Mouse (Mus musculus): ENCODE results near the gene Arrdc2. TPM values are rescaled to one million over a fixed set of nuclear protein-coding genes. Genes with fewer than 3 reads are reported as not detected.

Arrdc2 gene
- polyA plus RNA-seq, 1 experiment from 2014 or later, result 8.0 TPM

DNA sequence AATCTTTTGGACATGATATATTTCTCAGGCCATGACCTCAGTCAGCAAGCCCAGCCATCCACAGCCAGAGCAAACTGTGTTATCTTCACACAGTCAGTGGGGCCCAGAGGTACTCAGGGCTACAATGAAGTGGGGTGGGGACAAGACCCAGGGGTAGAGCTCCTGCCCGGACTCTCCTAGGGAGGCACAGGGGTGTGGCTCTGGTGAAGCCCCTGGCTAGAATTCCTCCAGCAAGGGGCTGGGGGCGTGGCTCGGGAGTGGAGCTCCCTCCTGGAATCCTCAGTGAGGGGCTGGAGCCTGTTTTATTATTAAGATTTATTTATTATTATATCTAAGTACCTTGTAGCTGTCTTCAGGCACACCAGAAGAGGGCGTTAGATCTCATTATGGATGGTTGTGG, 36.9 kb upstream of the Arrdc2 start:
- ATAC-seq (ENCODE audit: low FRiP score), result no peak
- Histone ChIP-seq H3K4me3 (ENCODE audit: low read depth, low read length) (no peak overlapping the region), H3K4me1 (ENCODE audit: control insufficient read depth, insufficient read depth, low read length) (peaks cover 4% of the 10 kb centered on the region), H3K27me3 (ENCODE audit: control insufficient read depth, insufficient read depth, low read length) (no peaks in the 10 kb centered on the region), H3K9ac (ENCODE audit: low read length) (no peak overlapping the region), H3K9me3 (ENCODE audit: control insufficient read depth, low read length) (no peaks in the 10 kb centered on the region), H3K36me3 (ENCODE audit: control insufficient read depth, insufficient read depth, low read length) (no peaks in the 10 kb centered on the region), H3K27ac (ENCODE audit: low read depth, low read length) (no peak overlapping the region), H3K4me2 (no peak overlapping the region)
- peak; percentile 8 for DNase-seq (ENCODE audit: low spot score, missing footprints)
- 73% methylated on average over 4 of the region's 4 CpGs for WGBS

GRCm38 (mm10) chr8:70874441-70874840, 34.9 kb upstream of the Arrdc2 start:
- Histone ChIP-seq H3K4me1 (ENCODE audit: control insufficient read depth, insufficient read depth, low read length) (peaks cover 4% of the 10 kb centered on the region), H3K4me2 (no peak overlapping the region), H3K36me3 (ENCODE audit: control insufficient read depth, insufficient read depth, low read length) (no peaks in the 10 kb centered on the region), H3K9ac (ENCODE audit: low read length) (peak overlapping the region; percentile 54), H3K27ac (ENCODE audit: low read depth, low read length) (no peak overlapping the region), H3K27me3 (ENCODE audit: control insufficient read depth, insufficient read depth, low read length) (no peaks in the 10 kb centered on the region), H3K9me3 (ENCODE audit: control insufficient read depth, low read length) (no peaks in the 10 kb centered on the region), H3K4me3 (ENCODE audit: low read depth, low read length) (no peak overlapping the region)
- no peak for DNase-seq (ENCODE audit: low spot score, missing footprints)
- ATAC-seq (ENCODE audit: low FRiP score), result no peak
- WGBS, result 90% methylated on average over 13 of the region's 13 CpGs

DNA sequence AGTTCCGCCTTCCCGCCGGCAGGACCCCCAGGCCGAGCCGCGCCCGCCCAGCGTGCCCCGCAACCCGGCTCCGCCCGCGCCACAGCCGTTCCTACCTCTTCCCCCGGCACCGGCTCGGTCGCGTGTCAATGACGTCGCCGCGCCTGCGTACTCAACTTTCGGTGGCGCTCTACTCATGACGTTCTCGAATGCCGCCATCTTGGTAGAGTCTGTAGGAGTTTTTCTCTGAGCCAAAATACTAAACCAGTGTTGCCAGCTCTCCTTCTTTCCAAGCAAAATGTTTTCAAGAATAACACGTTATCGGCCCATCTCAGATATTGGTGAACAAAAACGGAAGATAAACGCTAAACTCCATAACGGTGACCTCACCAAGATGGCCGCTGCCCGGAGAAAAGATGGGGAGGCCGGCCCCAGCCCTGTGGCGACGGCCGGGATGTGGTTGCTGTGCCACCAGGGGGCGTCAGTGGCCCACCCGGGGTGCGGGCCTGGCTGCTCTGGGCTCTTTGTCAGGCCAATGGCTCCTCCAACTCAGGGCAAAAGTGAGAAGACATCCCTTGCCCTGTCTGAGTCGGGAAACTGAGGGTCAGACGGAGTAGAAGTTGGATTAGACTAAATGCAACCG, 34.0 kb upstream of the Arrdc2 start, which contains the start of gene Ccdc124:
Gene Ccdc124 (minus strand): TSS at position 572 of the 622 bp plus-strand sequence.
- Histone ChIP-seq H3K36me3 (ENCODE audit: control insufficient read depth, insufficient read depth, low read length) (no peaks in the 10 kb centered on the region), H3K9me3 (ENCODE audit: control insufficient read depth, low read length) (no peaks in the 10 kb centered on the region), H3K4me3 (ENCODE audit: low read depth, low read length) (peak within 1 kb of the TSS; percentile 50), H3K27me3 (ENCODE audit: control insufficient read depth, insufficient read depth, low read length) (no peaks in the 10 kb centered on the region), H3K4me1 (ENCODE audit: control insufficient read depth, insufficient read depth, low read length) (peaks cover 10% of the 10 kb centered on the region), H3K9ac (ENCODE audit: low read length) (peak within 1 kb of the TSS; percentile 54), H3K4me2 (peak within 1 kb of the TSS; percentile 66), H3K27ac (ENCODE audit: low read depth, low read length) (peak within 1 kb of the TSS; percentile 27; the same call in 1 of the 2 replicates)
- under 1% methylated on average over 46 of the region's 46 CpGs for WGBS
- DNase-seq (ENCODE audit: low spot score, missing footprints), result peak; percentile 100
- ATAC-seq (ENCODE audit: low FRiP score), result peak; percentile 93

- Histone ChIP-seq H3K27me3 (ENCODE audit: control insufficient read depth, insufficient read depth, low read length) (no peaks in the 10 kb centered on the region), H3K27ac (ENCODE audit: low read depth, low read length) (no peak overlapping the region), H3K9ac (ENCODE audit: low read length) (peak overlapping the region; percentile 54), H3K4me3 (ENCODE audit: low read depth, low read length) (peak overlapping the region; percentile 50), H3K9me3 (ENCODE audit: control insufficient read depth, low read length) (no peaks in the 10 kb centered on the region), H3K4me1 (ENCODE audit: control insufficient read depth, insufficient read depth, low read length) (peaks cover 12% of the 10 kb centered on the region), H3K4me2 (peak overlapping the region; percentile 66), H3K36me3 (ENCODE audit: control insufficient read depth, insufficient read depth, low read length) (peaks cover 2% of the 10 kb centered on the region; the same call in 1 of the 2 replicates)
- ATAC-seq (ENCODE audit: low FRiP score), result peak; percentile 10; the same call in 1 of the 2 replicates
- 8% methylated on average over 31 of the region's 31 CpGs for WGBS
- DNase-seq (ENCODE audit: low spot score, missing footprints), result peak; percentile 87
Measured at GRCm38 (mm10) chr8:70872643-70873363, 33.3 kb upstream of the Arrdc2 start.

DNA sequence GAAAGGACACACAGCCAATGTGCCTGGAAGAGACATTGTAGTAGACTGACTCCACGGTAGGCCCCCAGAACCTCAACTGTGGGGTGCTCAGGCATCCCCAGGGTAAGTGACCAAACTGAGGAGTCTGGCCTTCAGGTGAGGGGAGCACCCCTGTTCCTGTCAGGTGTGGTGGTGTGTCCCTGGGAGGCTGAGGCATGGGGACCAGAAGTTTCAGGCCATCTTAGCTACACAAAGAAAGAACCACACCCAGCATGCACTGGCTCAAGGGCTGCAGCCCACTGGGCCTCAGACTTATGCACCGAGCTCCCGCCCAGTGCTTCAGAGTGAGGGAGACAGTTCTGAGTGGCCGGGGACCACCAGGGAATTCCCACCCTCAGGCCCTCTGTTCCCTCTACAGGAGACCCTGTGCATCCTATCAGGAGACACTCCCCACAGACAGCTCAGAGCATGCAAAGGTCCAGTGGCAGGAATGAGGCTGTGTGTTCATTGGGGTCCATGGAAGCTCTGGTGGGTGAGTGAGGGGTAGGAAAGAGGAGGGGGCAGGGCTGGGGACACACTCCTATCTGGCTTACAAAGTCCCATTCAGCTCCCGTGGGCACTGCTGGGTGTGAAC, 31.8 kb upstream of the Arrdc2 start:
- H3K4me3 ChIP-seq (ENCODE audit: low read depth, low read length), result no peak overlapping the region
- peaks cover 17% of the 10 kb centered on the region for H3K4me1 ChIP-seq (ENCODE audit: control insufficient read depth, insufficient read depth, low read length)
- no peak overlapping the region for H3K4me2 ChIP-seq
- 83% methylated on average over 5 of the region's 5 CpGs for WGBS
- no peaks in the 10 kb centered on the region for H3K9me3 ChIP-seq (ENCODE audit: control insufficient read depth, low read length)
- no peak overlapping the region for H3K27ac ChIP-seq (ENCODE audit: low read depth, low read length)
- H3K27me3 ChIP-seq (ENCODE audit: control insufficient read depth, insufficient read depth, low read length), result no peaks in the 10 kb centered on the region
- DNase-seq (ENCODE audit: low spot score, missing footprints), result no peak
- no peak overlapping the region for H3K9ac ChIP-seq (ENCODE audit: low read length)
- ATAC-seq (ENCODE audit: low FRiP score), result no peak
- H3K36me3 ChIP-seq (ENCODE audit: control insufficient read depth, insufficient read depth, low read length), result peaks cover 4% of the 10 kb centered on the region; the same call in 1 of the 2 replicates

DNA sequence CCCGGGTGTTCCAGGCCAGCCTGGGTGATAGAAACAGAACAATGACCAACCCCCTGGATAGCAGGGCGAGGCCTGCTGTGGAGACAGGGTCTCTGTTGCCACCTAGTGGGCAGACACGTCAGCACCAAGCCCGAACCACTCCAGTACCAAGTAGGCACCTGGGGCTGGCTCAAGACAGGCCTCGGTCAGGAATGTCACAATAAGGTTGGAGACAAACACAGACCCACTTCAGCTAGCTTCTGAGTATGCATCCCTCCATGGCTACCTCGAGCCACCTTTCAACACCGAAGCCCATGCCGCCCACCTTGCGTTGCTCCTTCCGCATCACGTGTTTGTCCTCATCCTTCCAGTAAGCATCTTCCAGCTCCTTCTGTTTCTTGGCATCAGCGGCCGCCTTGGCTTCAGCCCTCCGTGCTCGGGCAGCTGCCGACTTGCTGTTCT, 30.1 kb upstream of the Arrdc2 start:
- DNase-seq (ENCODE audit: low spot score, missing footprints) (peak; percentile 95), ATAC-seq (ENCODE audit: low FRiP score) (no peak; the same call in 1 of the 2 replicates)
- Histone ChIP-seq H3K27me3 (ENCODE audit: control insufficient read depth, insufficient read depth, low read length) (no peaks in the 10 kb centered on the region), H3K36me3 (ENCODE audit: control insufficient read depth, insufficient read depth, low read length) (peaks cover 4% of the 10 kb centered on the region; the same call in 1 of the 2 replicates), H3K27ac (ENCODE audit: low read depth, low read length) (peak overlapping the region; percentile 32; the same call in 1 of the 2 replicates), H3K9ac (ENCODE audit: low read length) (peak overlapping the region; percentile 33), H3K4me3 (ENCODE audit: low read depth, low read length) (0 out of 2 replicates have a peak overlapping the region, but pooled peaks have one; percentile 7), H3K9me3 (ENCODE audit: control insufficient read depth, low read length) (no peaks in the 10 kb centered on the region), H3K4me1 (ENCODE audit: control insufficient read depth, insufficient read depth, low read length) (peaks cover 28% of the 10 kb centered on the region), H3K4me2 (no peak overlapping the region)
- 47% methylated on average over 16 of the region's 16 CpGs for WGBS

DNA sequence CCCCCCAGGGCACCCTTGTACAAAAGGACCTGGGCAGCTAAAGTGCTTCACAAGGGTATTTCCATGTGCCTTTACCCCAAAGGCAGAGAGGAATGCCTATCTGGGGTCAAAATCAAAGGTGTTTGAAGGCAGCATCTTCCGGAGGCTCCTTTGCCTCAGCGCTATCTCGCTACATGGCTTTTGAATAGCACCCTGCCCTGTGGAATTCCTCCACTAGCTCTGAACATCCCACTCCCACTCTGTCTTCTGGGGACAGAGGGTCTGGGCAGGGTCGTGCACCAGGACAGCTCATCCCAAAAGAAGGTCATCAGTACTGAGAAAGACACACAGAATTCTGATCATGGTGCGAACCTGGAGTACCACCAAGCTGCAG, 29.7 kb upstream of the Arrdc2 start:
- Histone ChIP-seq H3K9ac (ENCODE audit: low read length) (peak overlapping the region; percentile 33), H3K4me3 (ENCODE audit: low read depth, low read length) (0 out of 2 replicates have a peak overlapping the region, but pooled peaks have one; percentile 7), H3K27me3 (ENCODE audit: control insufficient read depth, insufficient read depth, low read length) (no peaks in the 10 kb centered on the region), H3K27ac (ENCODE audit: low read depth, low read length) (peak overlapping the region; percentile 32), H3K4me1 (ENCODE audit: control insufficient read depth, insufficient read depth, low read length) (peaks cover 32% of the 10 kb centered on the region), H3K9me3 (ENCODE audit: control insufficient read depth, low read length) (no peaks in the 10 kb centered on the region), H3K4me2 (peak overlapping the region; percentile 27; the same call in 1 of the 2 replicates), H3K36me3 (ENCODE audit: control insufficient read depth, insufficient read depth, low read length) (peaks cover 4% of the 10 kb centered on the region; the same call in 1 of the 2 replicates)
- DNase-seq (ENCODE audit: low spot score, missing footprints), result peak; percentile 87
- ATAC-seq (ENCODE audit: low FRiP score), result no peak
- 23% methylated on average over 5 of the region's 5 CpGs for WGBS

GRCm38 (mm10) chr8:70868559-70869198, 29.2 kb upstream of the Arrdc2 start:
- Histone ChIP-seq H3K36me3 (ENCODE audit: control insufficient read depth, insufficient read depth, low read length) (peaks cover 4% of the 10 kb centered on the region; the same call in 1 of the 2 replicates), H3K27ac (ENCODE audit: low read depth, low read length) (peak overlapping the region; percentile 0), H3K27me3 (ENCODE audit: control insufficient read depth, insufficient read depth, low read length) (no peaks in the 10 kb centered on the region), H3K9ac (ENCODE audit: low read length) (peak overlapping the region; percentile 33), H3K4me3 (ENCODE audit: low read depth, low read length) (no peak overlapping the region), H3K9me3 (ENCODE audit: control insufficient read depth, low read length) (no peaks in the 10 kb centered on the region), H3K4me1 (ENCODE audit: control insufficient read depth, insufficient read depth, low read length) (peaks cover 37% of the 10 kb centered on the region), H3K4me2 (peak overlapping the region; percentile 27; the same call in 1 of the 2 replicates)
- ATAC-seq (ENCODE audit: low FRiP score) (no peak), DNase-seq (ENCODE audit: low spot score, missing footprints) (peak; percentile 94)
- 16% methylated on average over 39 of the region's 40 CpGs for WGBS

Measured in midbrain, embryonic 11.5 days (tissue).